Mouse (Mus musculus): ENCODE measurements around the gene Scarf2. TPM values are rescaled to one million over a fixed set of nuclear protein-coding genes. Genes with fewer than 3 reads are reported as not detected.

Scarf2 gene
- total RNA-seq, 2 experiments from 2014 or later = 0.10 TPM; not detected in 1

GRCm38 (mm10) chr16:17828867-17829266 is 31.8 kb downstream of the Scarf2 start:
- no peak for ATAC-seq (replicated peaks; ENCODE audit: poor library complexity)

- no peak for ATAC-seq (replicated peaks; ENCODE audit: poor library complexity)
Measured at GRCm38 (mm10) chr16:17830385-17831178, 33.5 kb downstream of the Scarf2 start.

GRCm38 (mm10) chr16:17831781-17832180 is 34.7 kb downstream of the Scarf2 start:
- ATAC-seq (replicated peaks; ENCODE audit: poor library complexity) = peak; percentile 49

- no peak for ATAC-seq (replicated peaks; ENCODE audit: poor library complexity)
Measured at GRCm38 (mm10) chr16:17832821-17833220, 35.7 kb downstream of the Scarf2 start, which contains the start of gene B830017H08Rik. B830017H08Rik (plus strand) TSS chr16:17833121.

- ATAC-seq (replicated peaks; ENCODE audit: poor library complexity) = no peak
Measured at GRCm38 (mm10) chr16:17833321-17833680, 36.2 kb downstream of the Scarf2 start.

- ATAC-seq (replicated peaks; ENCODE audit: poor library complexity) = no peak
Measured at GRCm38 (mm10) chr16:17833681-17834399, 36.8 kb downstream of the Scarf2 start.

- peak; percentile 15; the same call in 1 of the 2 replicates for ATAC-seq (replicated peaks; ENCODE audit: poor library complexity)
Measured at GRCm38 (mm10) chr16:17834543-17834942, 37.5 kb downstream of the Scarf2 start.

- ATAC-seq (replicated peaks; ENCODE audit: poor library complexity) = no peak
Measured at GRCm38 (mm10) chr16:17835481-17835880, 38.4 kb downstream of the Scarf2 start.

- ATAC-seq (replicated peaks; ENCODE audit: poor library complexity) = no peak
Measured at GRCm38 (mm10) chr16:17838051-17838450, 41.0 kb downstream of the Scarf2 start, which contains the start of gene Car15. Car15 (minus strand) TSS chr16:17838364.

GRCm38 (mm10) chr16:17839976-17840375 is 42.9 kb downstream of the Scarf2 start:
- no peak for ATAC-seq (replicated peaks; ENCODE audit: poor library complexity)

- ATAC-seq (replicated peaks; ENCODE audit: poor library complexity) = no peak
Measured at GRCm38 (mm10) chr16:17842437-17842836, 45.4 kb downstream of the Scarf2 start.

GRCm38 (mm10) chr16:17843701-17844365 is 46.8 kb downstream of the Scarf2 start:
- ATAC-seq (replicated peaks; ENCODE audit: poor library complexity) = no peak

- ATAC-seq (replicated peaks; ENCODE audit: poor library complexity) = peak; percentile 88
Measured at GRCm38 (mm10) chr16:17848431-17848830, 51.3 kb downstream of the Scarf2 start.

- ATAC-seq (replicated peaks; ENCODE audit: poor library complexity) = peak; percentile 79
Measured at GRCm38 (mm10) chr16:17848928-17849327, 51.8 kb downstream of the Scarf2 start.

- ATAC-seq (replicated peaks; ENCODE audit: poor library complexity) = no peak
Measured at GRCm38 (mm10) chr16:17849486-17849885, 52.4 kb downstream of the Scarf2 start.

GRCm38 (mm10) chr16:17851331-17851730 is 54.2 kb downstream of the Scarf2 start:
- no peak for ATAC-seq (replicated peaks; ENCODE audit: poor library complexity)

GRCm38 (mm10) chr16:17851860-17852259 is 54.8 kb downstream of the Scarf2 start:
- ATAC-seq (replicated peaks; ENCODE audit: poor library complexity) = no peak

- ATAC-seq (replicated peaks; ENCODE audit: poor library complexity) = no peak
Measured at GRCm38 (mm10) chr16:17853263-17853662, 56.2 kb downstream of the Scarf2 start.

GRCm38 (mm10) chr16:17857157-17857556 is 60.1 kb downstream of the Scarf2 start:
- no peak for ATAC-seq (replicated peaks; ENCODE audit: poor library complexity)
